Mouse (Mus musculus): ENCODE measurements around the gene H2-Ob. TPM values are rescaled to one million over a fixed set of nuclear protein-coding genes. Genes with fewer than 3 reads are reported as not detected.

H2-Ob gene
- polyA plus RNA-seq, 1 experiment from 2014 or later = not detected

DNA sequence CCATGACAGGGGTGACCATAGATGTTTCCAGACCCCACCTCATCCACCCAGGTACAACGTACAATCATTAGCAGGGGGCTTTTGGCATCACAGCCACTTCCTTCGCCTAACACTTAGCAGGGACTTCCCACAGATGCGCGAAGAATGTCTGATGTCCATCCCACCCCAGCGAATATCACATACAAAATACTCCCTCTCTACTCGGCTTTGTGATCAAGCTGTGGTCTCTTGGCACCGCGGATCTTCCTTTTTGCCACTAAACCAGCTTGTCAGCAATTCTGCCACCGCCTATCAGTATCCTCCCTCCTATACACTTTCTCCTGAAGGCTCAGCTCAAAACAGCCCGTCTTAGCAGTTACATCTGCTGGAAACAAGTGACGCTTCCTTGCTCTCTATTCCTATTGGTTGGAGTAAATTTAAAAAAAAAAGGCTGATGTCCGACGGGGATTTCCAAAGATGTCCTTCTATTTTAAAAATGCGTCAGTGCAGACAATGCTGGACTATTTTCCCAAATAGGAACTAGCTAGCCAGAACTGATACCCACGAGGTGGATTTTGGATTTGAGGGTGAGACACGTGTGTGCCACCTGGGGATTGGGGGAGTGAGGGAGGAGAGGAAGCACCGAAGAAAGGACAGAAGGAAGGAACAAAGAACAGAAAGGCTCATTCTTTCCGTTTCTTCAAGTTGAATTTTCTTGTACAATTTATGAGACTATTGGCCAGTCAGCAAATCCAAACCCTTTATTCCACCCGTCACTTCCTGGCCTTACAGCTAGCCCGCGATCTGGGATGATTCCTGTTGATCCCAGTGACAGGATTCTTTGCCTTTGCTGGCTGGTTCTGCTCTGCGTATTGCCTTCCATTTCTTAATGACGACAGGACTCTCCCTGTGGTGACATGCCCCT, 57.4 kb downstream of the H2-Ob start:
- peak; percentile 26 for DNase-seq (ENCODE audit: low spot score)
- 28% methylated on average over 23 of the region's 23 CpGs for WGBS
- H3K27ac ChIP-seq (replicated peaks) = peak overlapping the region; percentile 13; the same call in 1 of the 2 replicates

GRCm38 (mm10) chr17:34299356-34299755, 60.7 kb downstream of the H2-Ob start:
- peaks cover 3% of the 10 kb centered on the region; the same call in 1 of the 2 replicates for H3K4me1 ChIP-seq
- WGBS = 69% methylated on average over 3 of the region's 3 CpGs
- H3K9me3 ChIP-seq (replicated peaks) = no peaks in the 10 kb centered on the region
- H3K36me3 ChIP-seq = no peaks in the 10 kb centered on the region
- H3K4me3 ChIP-seq = no peak overlapping the region
- DNase-seq (ENCODE audit: low spot score) = peak; percentile 9
- 0 out of 2 replicates have a peak, but pooled peaks cover 9% of the 10 kb centered on the region for H3K27me3 ChIP-seq (ENCODE audit: low read depth, poor library complexity, severe bottlenecking)
- no peak overlapping the region for H3K27ac ChIP-seq (replicated peaks)

More for the DNA sequence above, 57.4 kb downstream of the H2-Ob start:
- Histone ChIP-seq H3K36me3 (no peaks in the 10 kb centered on the region), H3K9me3 (replicated peaks) (no peaks in the 10 kb centered on the region), H3K4me3 (peak overlapping the region; percentile 50), H3K27me3 (ENCODE audit: low read depth, poor library complexity, severe bottlenecking) (0 out of 2 replicates have a peak, but pooled peaks cover 9% of the 10 kb centered on the region), H3K4me1 (peaks cover 8% of the 10 kb centered on the region; the same call in 1 of the 2 replicates)

DNA sequence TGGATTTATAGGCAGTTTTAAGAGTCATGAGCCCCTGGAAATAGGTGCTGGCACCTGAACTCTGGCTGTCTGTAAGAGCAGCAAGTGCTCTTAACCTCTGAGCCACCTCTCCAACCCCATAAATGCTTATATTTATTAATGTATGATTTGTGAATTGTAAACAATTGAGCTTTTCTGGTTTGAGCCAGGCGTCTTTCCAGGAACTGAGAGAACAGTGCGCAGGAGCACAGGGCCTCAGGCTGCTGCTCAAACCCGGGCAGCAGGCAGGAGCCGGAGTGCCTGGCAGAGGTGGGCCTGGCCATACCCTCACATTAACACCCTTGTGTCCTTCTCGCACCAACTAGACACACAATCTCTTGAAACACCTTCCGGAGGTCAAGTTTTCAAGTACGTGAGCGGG, 61.4 kb downstream of the H2-Ob start:
- peak; percentile 7 for DNase-seq (ENCODE audit: low spot score)
- WGBS = 92% methylated on average over 8 of the region's 8 CpGs
- H3K4me3 ChIP-seq = no peak overlapping the region
- 0 out of 2 replicates have a peak, but pooled peaks cover 9% of the 10 kb centered on the region for H3K27me3 ChIP-seq (ENCODE audit: low read depth, poor library complexity, severe bottlenecking)
- no peak overlapping the region for H3K27ac ChIP-seq (replicated peaks)
- H3K4me1 ChIP-seq = peaks cover 3% of the 10 kb centered on the region; the same call in 1 of the 2 replicates
- H3K36me3 ChIP-seq = no peaks in the 10 kb centered on the region
- no peaks in the 10 kb centered on the region for H3K9me3 ChIP-seq (replicated peaks)

DNA sequence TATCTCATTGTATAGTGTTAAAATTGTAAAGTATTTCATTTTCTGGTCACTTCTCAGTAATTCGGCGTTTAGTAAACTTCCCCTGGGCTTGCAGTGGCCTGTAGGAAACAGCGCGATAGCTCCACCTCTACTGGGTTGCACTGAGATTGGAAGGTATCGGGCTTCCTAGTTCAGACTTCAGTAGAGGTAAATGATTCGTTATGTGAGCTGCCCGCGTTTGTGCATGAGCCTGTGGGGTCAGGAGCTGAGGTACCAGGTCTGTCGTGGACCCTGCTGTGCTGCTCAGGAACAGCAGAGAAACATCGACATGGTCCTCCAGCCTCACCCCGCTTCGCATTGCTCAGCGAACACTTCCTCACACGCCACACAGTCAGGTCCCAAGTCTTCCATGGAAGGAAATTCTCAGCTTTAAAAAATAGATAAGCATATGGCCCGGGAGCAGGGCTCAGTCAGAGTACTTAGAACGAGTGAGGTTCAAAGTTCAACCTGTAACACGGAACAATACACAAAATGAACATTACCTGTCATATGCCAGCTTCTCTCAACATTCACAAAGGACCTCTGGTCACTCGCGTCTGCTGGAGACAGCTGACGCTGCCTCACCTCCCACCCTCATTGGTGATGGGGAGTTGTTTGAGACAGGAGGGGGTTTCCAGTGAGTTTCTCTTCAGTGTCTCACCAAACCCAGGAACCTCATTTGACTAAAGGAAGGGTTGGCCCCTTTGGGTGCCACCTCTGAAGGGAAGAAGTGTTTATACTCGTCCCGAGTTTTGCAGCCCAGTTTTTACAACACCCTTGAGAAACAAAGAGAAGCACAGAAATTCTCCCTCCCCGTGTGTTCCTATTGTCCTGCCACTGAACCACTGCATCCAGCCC, 62.2 kb downstream of the H2-Ob start:
- H3K4me3 ChIP-seq = no peak overlapping the region
- peak; percentile 9 for DNase-seq (ENCODE audit: low spot score)
- no peaks in the 10 kb centered on the region for H3K9me3 ChIP-seq (replicated peaks)
- H3K27ac ChIP-seq (replicated peaks) = no peak overlapping the region
- peaks cover under 1% of the 10 kb centered on the region; the same call in 1 of the 2 replicates for H3K4me1 ChIP-seq
- H3K36me3 ChIP-seq = no peaks in the 10 kb centered on the region
- H3K27me3 ChIP-seq (ENCODE audit: low read depth, poor library complexity, severe bottlenecking) = 0 out of 2 replicates have a peak, but pooled peaks cover 9% of the 10 kb centered on the region
- WGBS = 81% methylated on average over 23 of the region's 23 CpGs

DNA sequence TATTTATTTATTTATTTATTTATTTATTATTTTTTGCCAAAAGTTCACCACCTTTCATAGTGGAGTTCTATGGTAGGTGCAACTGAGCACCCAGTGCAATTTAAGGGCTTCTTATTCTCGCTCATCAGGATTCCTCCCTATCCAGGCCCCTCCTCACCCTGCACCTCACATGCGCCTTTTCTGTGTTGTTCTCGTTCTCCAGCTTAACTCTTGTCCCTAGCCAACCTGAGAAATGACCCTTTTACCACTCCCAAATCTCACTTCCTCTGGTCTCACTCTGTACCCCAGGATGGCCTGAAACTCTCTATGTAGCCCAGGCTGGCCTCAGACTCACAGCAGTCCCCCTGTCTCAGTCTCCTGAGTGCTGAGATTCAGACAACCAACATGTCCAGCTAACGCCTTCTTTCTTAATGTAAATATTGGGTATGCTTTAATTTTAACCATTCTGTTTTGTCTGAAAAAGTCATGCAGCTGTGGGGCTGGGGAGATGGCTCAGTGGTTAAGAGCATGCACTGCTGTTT, 63.0 kb downstream of the H2-Ob start:
- Histone ChIP-seq H3K4me1 (no peaks in the 10 kb centered on the region), H3K27ac (replicated peaks) (no peak overlapping the region), H3K36me3 (no peaks in the 10 kb centered on the region), H3K27me3 (ENCODE audit: low read depth, poor library complexity, severe bottlenecking) (0 out of 2 replicates have a peak, but pooled peaks cover 6% of the 10 kb centered on the region), H3K9me3 (replicated peaks) (no peaks in the 10 kb centered on the region), H3K4me3 (no peak overlapping the region)
- 89% methylated on average over 4 of the region's 4 CpGs for WGBS
- DNase-seq (ENCODE audit: low spot score) = peak; percentile 4

DNA sequence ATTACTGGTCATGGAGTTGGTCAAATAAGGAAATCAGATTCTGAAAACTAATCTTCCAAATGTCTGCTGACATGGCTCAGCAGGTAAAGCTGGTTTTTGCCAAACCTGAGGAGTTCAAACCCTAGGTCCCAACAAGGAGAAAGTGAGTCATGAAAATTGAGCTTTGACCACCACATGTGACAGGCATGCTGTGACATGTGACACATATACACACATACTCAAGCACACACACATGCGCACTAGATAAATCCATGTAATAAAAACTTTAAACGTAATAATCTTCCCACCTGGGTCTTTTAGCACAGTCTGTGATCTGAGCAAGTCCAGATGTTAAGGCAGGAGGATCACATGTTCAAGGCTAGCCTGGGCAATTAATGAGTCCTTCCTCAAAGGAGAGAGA, 65.1 kb downstream of the H2-Ob start:
- no peak overlapping the region for H3K27ac ChIP-seq (replicated peaks)
- WGBS = 89% methylated on average over 2 of the region's 2 CpGs

More for the DNA sequence above, 65.1 kb downstream of the H2-Ob start:
- Histone ChIP-seq H3K4me1 (no peaks in the 10 kb centered on the region), H3K36me3 (no peaks in the 10 kb centered on the region), H3K4me3 (no peak overlapping the region), H3K27me3 (ENCODE audit: low read depth, poor library complexity, severe bottlenecking) (peaks cover 5% of the 10 kb centered on the region; the same call in 1 of the 2 replicates), H3K9me3 (replicated peaks) (no peaks in the 10 kb centered on the region)
- DNase-seq (ENCODE audit: low spot score) = no peak

Other genes starting within 250 kb of the H2-Ob start
- 45.7 and 50.3 TPM in 2 replicates for gene H2-K1, start 238.6 kb upstream of the H2-Ob start, polyA plus RNA-seq (2016; fragmentation: Nextera tagmentation; extraction: Ambion mirVana)
- 13.8 and 15.3 TPM in 2 replicates for gene Ring1, start 214.2 kb upstream of the H2-Ob start, polyA plus RNA-seq (2016; fragmentation: Nextera tagmentation; extraction: Ambion mirVana)
- 120 and 128 TPM in 2 replicates for gene H2-Ke6, start 210.8 kb upstream of the H2-Ob start, polyA plus RNA-seq (2016; fragmentation: Nextera tagmentation; extraction: Ambion mirVana)
- 221 and 227 TPM in 2 replicates for gene Slc39a7, start 207.2 kb upstream of the H2-Ob start, polyA plus RNA-seq (2016; fragmentation: Nextera tagmentation; extraction: Ambion mirVana)
- gene Rxrb, start 207.1 kb upstream of the H2-Ob start, polyA plus RNA-seq (2016; fragmentation: Nextera tagmentation; extraction: Ambion mirVana) = 54.0 and 56.9 TPM in 2 replicates
- 0.92 and 1.1 TPM in 2 replicates for gene Col11a2, start 199.5 kb upstream of the H2-Ob start, polyA plus RNA-seq (2016; fragmentation: Nextera tagmentation; extraction: Ambion mirVana)
- gene H2-Oa, start 146.6 kb upstream of the H2-Ob start, polyA plus RNA-seq (2016; fragmentation: Nextera tagmentation; extraction: Ambion mirVana) = 0.37 and 0.50 TPM in 2 replicates
- 6.4 and 9.5 TPM in 2 replicates for gene H2-DMa, start 119.4 kb upstream of the H2-Ob start, polyA plus RNA-seq (2016; fragmentation: Nextera tagmentation; extraction: Ambion mirVana)
- gene Brd2, start 116.3 kb upstream of the H2-Ob start, polyA plus RNA-seq (2016; fragmentation: Nextera tagmentation; extraction: Ambion mirVana) = 126 and 137 TPM in 2 replicates
- 0.12 TPM in 1 of 2 replicates, not detected in the other for gene H2-DMb2, start 95.6 kb upstream of the H2-Ob start, polyA plus RNA-seq (2016; fragmentation: Nextera tagmentation; extraction: Ambion mirVana)
- gene H2-DMb1, start 85.8 kb upstream of the H2-Ob start, polyA plus RNA-seq (2016; fragmentation: Nextera tagmentation; extraction: Ambion mirVana) = 0.39 TPM in 1 of 2 replicates, not detected in the other
- gene Tap1, start 51.4 kb upstream of the H2-Ob start, polyA plus RNA-seq (2016; fragmentation: Nextera tagmentation; extraction: Ambion mirVana) = 0.93 and 1.3 TPM in 2 replicates
- gene Psmb9, start 51.1 kb upstream of the H2-Ob start, polyA plus RNA-seq (2016; fragmentation: Nextera tagmentation; extraction: Ambion mirVana) = 0.49 and 0.52 TPM in 2 replicates
- gene Psmb8, start 41.2 kb upstream of the H2-Ob start, polyA plus RNA-seq (2016; fragmentation: Nextera tagmentation; extraction: Ambion mirVana) = 1.4 and 3.0 TPM in 2 replicates
- gene Tap2, start 35.4 kb upstream of the H2-Ob start, polyA plus RNA-seq (2016; fragmentation: Nextera tagmentation; extraction: Ambion mirVana) = 0.53 and 0.63 TPM in 2 replicates
- 8.3 and 11.1 TPM in 2 replicates for gene H2-Ab1, start 18.8 kb downstream of the H2-Ob start, polyA plus RNA-seq (2016; fragmentation: Nextera tagmentation; extraction: Ambion mirVana)
- gene H2-Aa, start 48.9 kb downstream of the H2-Ob start, polyA plus RNA-seq (2016; fragmentation: Nextera tagmentation; extraction: Ambion mirVana) = not detected in 2 replicates
- gene H2-Eb1, start 67.0 kb downstream of the H2-Ob start, polyA plus RNA-seq (2016; fragmentation: Nextera tagmentation; extraction: Ambion mirVana) = 1.5 and 2.0 TPM in 2 replicates
- gene H2-Eb2, start 86.8 kb downstream of the H2-Ob start, polyA plus RNA-seq (2016; fragmentation: Nextera tagmentation; extraction: Ambion mirVana) = not detected in 2 replicates
- 0.04 TPM in 1 of 2 replicates, not detected in the other for gene Btnl2, start 115.9 kb downstream of the H2-Ob start, polyA plus RNA-seq (2016; fragmentation: Nextera tagmentation; extraction: Ambion mirVana)
- not detected in 2 replicates for gene Btnl1, start 138.2 kb downstream of the H2-Ob start, polyA plus RNA-seq (2016; fragmentation: Nextera tagmentation; extraction: Ambion mirVana)
- gene BC051142, start 159.9 kb downstream of the H2-Ob start, polyA plus RNA-seq (2016; fragmentation: Nextera tagmentation; extraction: Ambion mirVana) = 1.8 and 3.1 TPM in 2 replicates
- not detected in 2 replicates for gene Btnl4, start 238.4 kb downstream of the H2-Ob start, polyA plus RNA-seq (2016; fragmentation: Nextera tagmentation; extraction: Ambion mirVana)

Measured in midbrain, embryonic 10.5 days (tissue).